Mouse (Mus musculus) urinary bladder, postnatal 25 days (tissue): ENCODE results near the gene Sgpp1.
"Not testable (repeated sequence)": the region's sequence is repeated elsewhere in the genome, so short reads cannot be mapped to it uniquely, and the experiment has no call there.

Experiments
- DNase-seq: peaks from one replicate; pipeline ENCODE4 v3.0.0; 2022; ENCODE audit warnings: low spot score

Sgpp1 gene

GRCm38 (mm10) chr12:75731927-75732443 lies 3.5 kb downstream of the Sgpp1 start:
- no peak for DNase-seq

- no peak for DNase-seq
These were observed 4.0 kb downstream of the Sgpp1 start for GRCm38 (mm10) chr12:75731508-75731907.

- DNase-seq, result no peak
These were observed 5.1 kb downstream of the Sgpp1 start for GRCm38 (mm10) chr12:75730458-75730857.

GRCm38 (mm10) chr12:75729876-75730275 lies 5.7 kb downstream of the Sgpp1 start:
- no peak for DNase-seq

- DNase-seq, result no peak
These were observed 8.0 kb downstream of the Sgpp1 start for GRCm38 (mm10) chr12:75727333-75728125.

- DNase-seq, result no peak
These were observed 9.1 kb downstream of the Sgpp1 start for GRCm38 (mm10) chr12:75726349-75726861.

- no peak for DNase-seq
These were observed 10.8 kb downstream of the Sgpp1 start for GRCm38 (mm10) chr12:75724621-75725324.

GRCm38 (mm10) chr12:75723839-75724463 lies 11.6 kb downstream of the Sgpp1 start:
- no peak for DNase-seq

GRCm38 (mm10) chr12:75721941-75722340 lies 13.6 kb downstream of the Sgpp1 start:
- DNase-seq, result no peak

- DNase-seq, result no peak
These were observed 14.5 kb downstream of the Sgpp1 start for GRCm38 (mm10) chr12:75721006-75721405.

- no peak for DNase-seq
These were observed 21.9 kb downstream of the Sgpp1 start for GRCm38 (mm10) chr12:75713596-75713995.

GRCm38 (mm10) chr12:75712905-75713304 lies 22.6 kb downstream of the Sgpp1 start:
- not testable (repeated sequence) for DNase-seq

- DNase-seq, result no peak
These were observed 24.7 kb downstream of the Sgpp1 start for GRCm38 (mm10) chr12:75710596-75711376.

GRCm38 (mm10) chr12:75709506-75709905 lies 26.0 kb downstream of the Sgpp1 start:
- no peak for DNase-seq

- no peak for DNase-seq
These were observed 28.9 kb downstream of the Sgpp1 start for GRCm38 (mm10) chr12:75706670-75707069.

- DNase-seq, result no peak
These were observed 32.8 kb downstream of the Sgpp1 start for GRCm38 (mm10) chr12:75702739-75703122.

- DNase-seq, result peak; percentile 8
These were observed 33.3 kb downstream of the Sgpp1 start for GRCm38 (mm10) chr12:75702084-75702738.

GRCm38 (mm10) chr12:75701173-75702083 lies 34.1 kb downstream of the Sgpp1 start:
- DNase-seq, result peak; percentile 27

GRCm38 (mm10) chr12:75698692-75699091 lies 36.8 kb downstream of the Sgpp1 start:
- no peak for DNase-seq

GRCm38 (mm10) chr12:75695845-75696244 lies 39.7 kb downstream of the Sgpp1 start:
- DNase-seq, result not testable (repeated sequence)
